ENCODE assay signal across 27 mouse cellular contexts in the genomic region with DNA sequence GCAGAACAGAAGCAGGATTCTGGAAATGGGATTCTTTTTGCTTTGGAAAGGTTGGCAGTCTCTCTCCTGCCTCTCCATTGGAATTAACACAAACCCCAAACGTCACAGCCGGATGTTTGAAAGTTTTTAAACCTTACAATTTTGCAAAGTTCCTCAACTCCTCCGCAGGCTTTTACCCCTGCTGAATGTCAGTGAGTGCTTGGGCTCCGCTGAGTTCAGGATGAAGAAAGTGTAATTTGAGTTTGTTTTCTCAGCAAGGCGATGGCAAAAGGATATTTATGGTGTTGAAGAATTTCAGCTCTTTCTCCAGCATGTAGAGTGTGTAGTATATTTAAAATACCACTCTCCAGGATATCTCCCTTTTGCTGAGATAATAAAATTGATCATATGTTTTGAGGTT.
DNase-seq lines count a peak whose midpoint lies in the region; ATAC-seq and TF ChIP-seq lines count a peak whose summit lies in the region.
"Had no signal": no experiment of that assay in that cellular context is flagged by ENCODE, and none has a peak within 500 bp of the region (broad histone marks: within the 10 kb centered on the region; RNA-seq: fewer than 3 reads in every experiment).

No protein-coding gene starts in this region.

- WGBS in kidney, embryonic 14.5 days, result 15% methylated on average over 5 of the region's 5 CpGs
- WGBS in lung, embryonic 15.5 days, result 28% methylated on average over 5 of the region's 5 CpGs
- WGBS in lung, adult 2 months, result 61% methylated on average over 5 of the region's 5 CpGs
- 45% methylated on average over 5 of the region's 5 CpGs for WGBS in limb, embryonic 10.5 days
- 27% methylated on average over 5 of the region's 5 CpGs for WGBS in limb, embryonic 13.5 days
- 80% methylated on average over 5 of the region's 5 CpGs for WGBS in midbrain, embryonic 14.5 days

- no peaks in the 10 kb centered on the region for H3K27me3 ChIP-seq in kidney, embryonic 14.5 days (ENCODE audit: control insufficient read depth, insufficient read depth, low read length)
- no peaks in the 10 kb centered on the region for H3K27me3 ChIP-seq in lung, embryonic 15.5 days
- H3K27me3 ChIP-seq in limb, embryonic 10.5 days (ENCODE audit: low read depth, poor library complexity, severe bottlenecking), result no peaks in the 10 kb centered on the region
- no peaks in the 10 kb centered on the region for H3K27me3 ChIP-seq in limb, embryonic 13.5 days
- no peaks in the 10 kb centered on the region for H3K27me3 ChIP-seq in midbrain, embryonic 14.5 days (ENCODE audit: control insufficient read depth, insufficient read depth, low read length)
- H3K27me3 ChIP-seq: embryonic facial prominence, embryonic 15.5 days; forebrain, embryonic 12.5 days; heart, embryonic 12.5 days; liver, embryonic 12.5 days; neural tube, embryonic 12.5 days had no signal

- H3K9ac ChIP-seq in kidney, embryonic 14.5 days (ENCODE audit: low read depth, low read length), result no peak overlapping the region
- H3K9ac ChIP-seq in lung, embryonic 15.5 days, result no peak overlapping the region
- H3K9ac ChIP-seq in limb, embryonic 13.5 days, result no peak overlapping the region
- H3K9ac ChIP-seq in midbrain, embryonic 14.5 days (replicated peaks; ENCODE audit: low read length), result no peak overlapping the region
- H3K9ac ChIP-seq: embryonic facial prominence, embryonic 15.5 days; forebrain, embryonic 12.5 days; heart, embryonic 12.5 days; hindbrain, embryonic 14.5 days; liver, embryonic 12.5 days; liver, postnatal 0 days; neural tube, embryonic 12.5 days had no signal

- H3K36me3 ChIP-seq in kidney, embryonic 14.5 days (ENCODE audit: control insufficient read depth, insufficient read depth, low read length), result no peaks in the 10 kb centered on the region
- no peaks in the 10 kb centered on the region for H3K36me3 ChIP-seq in lung, embryonic 15.5 days
- H3K36me3 ChIP-seq in limb, embryonic 10.5 days, result no peaks in the 10 kb centered on the region
- no peaks in the 10 kb centered on the region for H3K36me3 ChIP-seq in limb, embryonic 13.5 days
- H3K36me3 ChIP-seq in midbrain, embryonic 14.5 days (ENCODE audit: control insufficient read depth, insufficient read depth, low read length), result no peaks in the 10 kb centered on the region
- H3K36me3 ChIP-seq: embryonic facial prominence, embryonic 15.5 days; forebrain, embryonic 12.5 days; heart, embryonic 12.5 days; liver, embryonic 12.5 days; neural tube, embryonic 12.5 days had no signal

- TF ChIP-seq CTCF in lung, adult 2 months (IDR thresholded peaks at IDR 0.05; ENCODE audit: insufficient read depth, low read length), result no peak

- DNase-seq in kidney, adult 11 months, result no peak
- no peak for DNase-seq in lung, adult 2 months
- DNase-seq in limb, embryonic 10.5 days (ENCODE audit: low spot score), result no peak
- DNase-seq in midbrain, embryonic 14.5 days, result no peak
- DNase-seq: adrenal gland, postnatal 14 days; cerebellum, adult 11-12 months; cerebellum, adult 9-11 months; gastrocnemius, postnatal 36 days; heart, adult 18-20 months; kidney, postnatal 14 days; liver, postnatal 0 days; right cerebral cortex, adult 18-20 months; spleen, adult 18-20 months; thymus, postnatal 14 days had no signal

- no peaks in the 10 kb centered on the region for H3K9me3 ChIP-seq in kidney, embryonic 14.5 days (ENCODE audit: control insufficient read depth, low read length)
- H3K9me3 ChIP-seq in lung, embryonic 15.5 days, result no peaks in the 10 kb centered on the region
- no peaks in the 10 kb centered on the region for H3K9me3 ChIP-seq in limb, embryonic 10.5 days (replicated peaks)
- H3K9me3 ChIP-seq in limb, embryonic 13.5 days, result no peaks in the 10 kb centered on the region
- H3K9me3 ChIP-seq in midbrain, embryonic 14.5 days (ENCODE audit: control insufficient read depth, low read length), result no peaks in the 10 kb centered on the region
- H3K9me3 ChIP-seq: embryonic facial prominence, embryonic 15.5 days; forebrain, embryonic 12.5 days; heart, embryonic 12.5 days; liver, embryonic 12.5 days; neural tube, embryonic 12.5 days had no signal

- no peak overlapping the region for H3K4me3 ChIP-seq in kidney, embryonic 14.5 days (ENCODE audit: low read length)
- no peak overlapping the region for H3K4me3 ChIP-seq in lung, embryonic 15.5 days
- H3K4me3 ChIP-seq in lung, adult 2 months (replicated peaks; ENCODE audit: extremely low read depth, low read depth, low read length), result no peak overlapping the region
- H3K4me3 ChIP-seq in limb, embryonic 10.5 days, result no peak overlapping the region
- H3K4me3 ChIP-seq in limb, embryonic 13.5 days, result no peak overlapping the region
- no peak overlapping the region for H3K4me3 ChIP-seq in midbrain, embryonic 14.5 days (replicated peaks; ENCODE audit: low read depth, low read length)
- H3K4me3 ChIP-seq: embryonic facial prominence, embryonic 15.5 days; forebrain, embryonic 12.5 days; heart, embryonic 12.5 days; liver, embryonic 12.5 days; myocyte; neural tube, embryonic 12.5 days had no signal

- peak; percentile 58 for ATAC-seq in kidney, embryonic 14.5 days (ENCODE audit: low FRiP score, low TSS enrichment)
- ATAC-seq in lung, embryonic 15.5 days (ENCODE audit: borderline replicate concordance, extremely low read depth, low FRiP score, low TSS enrichment), result no peak
- no peak for ATAC-seq in limb, embryonic 13.5 days (ENCODE audit: low FRiP score, low read depth)
- ATAC-seq in midbrain, embryonic 14.5 days (ENCODE audit: low FRiP score, low TSS enrichment), result no peak
- ATAC-seq: CD4-positive, CD25-positive, alpha-beta regulatory T cell, adult 4 months; intestine, postnatal 0 days; liver, embryonic 12.5 days; liver, postnatal 0 days had no signal

- TF ChIP-seq POLR2A in lung, adult 2 months (IDR thresholded peaks at IDR 0.05; ENCODE audit: borderline replicate concordance, extremely low read depth, low read depth, low read length), result no peak

- no peak overlapping the region for H3K27ac ChIP-seq in kidney, embryonic 14.5 days (ENCODE audit: low read depth, low read length)
- H3K27ac ChIP-seq in lung, embryonic 15.5 days, result peak overlapping the region; percentile 67
- peak overlapping the region; percentile 70; the same call in 1 of the 2 replicates for H3K27ac ChIP-seq in limb, embryonic 10.5 days
- no peak overlapping the region for H3K27ac ChIP-seq in limb, embryonic 13.5 days
- H3K27ac ChIP-seq in midbrain, embryonic 14.5 days (replicated peaks; ENCODE audit: low read depth, low read length), result no peak overlapping the region
- H3K27ac ChIP-seq: embryonic facial prominence, embryonic 15.5 days; forebrain, embryonic 12.5 days; hindbrain, embryonic 14.5 days; liver, embryonic 12.5 days; neural tube, embryonic 12.5 days had no signal

- peaks cover 17% of the 10 kb centered on the region; the same call in 1 of the 2 replicates for H3K4me1 ChIP-seq in kidney, embryonic 14.5 days (ENCODE audit: control insufficient read depth, insufficient read depth, low read length)
- H3K4me1 ChIP-seq in lung, embryonic 15.5 days, result peaks cover 20% of the 10 kb centered on the region
- H3K4me1 ChIP-seq in lung, adult 2 months (ENCODE audit: control insufficient read depth, insufficient read depth, low read length), result peaks cover 2% of the 10 kb centered on the region; the same call in 1 of the 2 replicates
- peaks cover 40% of the 10 kb centered on the region for H3K4me1 ChIP-seq in limb, embryonic 10.5 days
- H3K4me1 ChIP-seq in limb, embryonic 13.5 days, result peaks cover 44% of the 10 kb centered on the region
- H3K4me1 ChIP-seq in midbrain, embryonic 14.5 days (ENCODE audit: control insufficient read depth, insufficient read depth, low read length), result no peaks in the 10 kb centered on the region; the same call in 1 of the 2 replicates
- H3K4me1 ChIP-seq: forebrain, embryonic 12.5 days; heart, embryonic 12.5 days; liver, embryonic 12.5 days; neural tube, embryonic 12.5 days had no signal

- no peak overlapping the region for H3K4me2 ChIP-seq in kidney, embryonic 14.5 days (replicated peaks; ENCODE audit: low read depth, low read length)
- H3K4me2 ChIP-seq in lung, embryonic 15.5 days, result no peak overlapping the region
- peak overlapping the region; percentile 12 for H3K4me2 ChIP-seq in limb, embryonic 13.5 days (replicated peaks)
- no peak overlapping the region for H3K4me2 ChIP-seq in midbrain, embryonic 14.5 days (ENCODE audit: low read length)
- H3K4me2 ChIP-seq: embryonic facial prominence, embryonic 15.5 days; forebrain, embryonic 12.5 days; heart, embryonic 12.5 days; hindbrain, embryonic 14.5 days; liver, embryonic 12.5 days; midbrain, embryonic 11.5 days; neural tube, embryonic 12.5 days had no signal

Comparison
In these comparisons a context has a peak if more than half of its experiments do, and no peak if none do; other contexts are left out.
1. H3K27ac ChIP-seq: peak in lung, embryonic 15.5 days (single experiment) and limb, embryonic 10.5 days (single experiment); none in kidney, embryonic 14.5 days (single experiment), limb, embryonic 13.5 days (single experiment) and midbrain, embryonic 14.5 days (single experiment).